Mouse (Mus musculus): ENCODE results near the gene Med21. TPM values are rescaled to one million over a fixed set of nuclear protein-coding genes. Genes with fewer than 3 reads are reported as not detected.

Gene Med21
- polyA plus RNA-seq, 1 experiment from 2014 or later: 125 TPM

- H3K4me1 ChIP-seq: no peaks in the 10 kb centered on the region
- H3K9ac ChIP-seq: no peak overlapping the region
- H3K4me3 ChIP-seq (replicated peaks): no peak overlapping the region
- H3K9me3 ChIP-seq: 0 out of 2 replicates have a peak, but pooled peaks cover 3% of the 10 kb centered on the region
- ATAC-seq (ENCODE audit: low FRiP score): no peak
- WGBS: 58% methylated on average over 5 of the region's 5 CpGs
- no peaks in the 10 kb centered on the region for H3K27me3 ChIP-seq
- no peak overlapping the region for H3K27ac ChIP-seq
- no peaks in the 10 kb centered on the region for H3K36me3 ChIP-seq (replicated peaks)
- no peak overlapping the region for H3K4me2 ChIP-seq
Measured at GRCm38 (mm10) chr6:146672106-146672505, 29.8 kb downstream of the Med21 start.

- no peak overlapping the region for H3K27ac ChIP-seq
- ATAC-seq (ENCODE audit: low FRiP score): no peak
- H3K4me1 ChIP-seq: no peaks in the 10 kb centered on the region
- H3K36me3 ChIP-seq (replicated peaks): no peaks in the 10 kb centered on the region
- H3K9me3 ChIP-seq: 0 out of 2 replicates have a peak, but pooled peaks cover 3% of the 10 kb centered on the region
- H3K9ac ChIP-seq: no peak overlapping the region
- no peak overlapping the region for H3K4me3 ChIP-seq (replicated peaks)
- 81% methylated on average over 4 of the region's 4 CpGs for WGBS
- H3K4me2 ChIP-seq: no peak overlapping the region
- no peaks in the 10 kb centered on the region for H3K27me3 ChIP-seq
Measured at GRCm38 (mm10) chr6:146673696-146674095, 31.3 kb downstream of the Med21 start.

- Histone ChIP-seq H3K9ac (no peak overlapping the region), H3K27ac (no peak overlapping the region), H3K4me1 (no peaks in the 10 kb centered on the region), H3K9me3 (0 out of 2 replicates have a peak, but pooled peaks cover 3% of the 10 kb centered on the region), H3K4me3 (replicated peaks) (no peak overlapping the region), H3K4me2 (no peak overlapping the region), H3K27me3 (no peaks in the 10 kb centered on the region), H3K36me3 (replicated peaks) (no peaks in the 10 kb centered on the region)
- 82% methylated on average over 8 of the region's 8 CpGs for WGBS
- no peak for ATAC-seq (ENCODE audit: low FRiP score)
Measured at GRCm38 (mm10) chr6:146674420-146674819, 32.1 kb downstream of the Med21 start.

GRCm38 (mm10) chr6:146674881-146675536, 32.7 kb downstream of the Med21 start:
- no peaks in the 10 kb centered on the region for H3K4me1 ChIP-seq
- H3K36me3 ChIP-seq (replicated peaks): no peaks in the 10 kb centered on the region
- WGBS: 82% methylated on average over 4 of the region's 4 CpGs
- no peak overlapping the region for H3K4me3 ChIP-seq (replicated peaks)
- no peak overlapping the region for H3K27ac ChIP-seq
- no peaks in the 10 kb centered on the region for H3K27me3 ChIP-seq
- 0 out of 2 replicates have a peak, but pooled peaks cover 3% of the 10 kb centered on the region for H3K9me3 ChIP-seq
- ATAC-seq (ENCODE audit: low FRiP score): no peak
- H3K4me2 ChIP-seq: no peak overlapping the region
- no peak overlapping the region for H3K9ac ChIP-seq

GRCm38 (mm10) chr6:146676904-146677303, 34.6 kb downstream of the Med21 start:
- Histone ChIP-seq H3K4me3 (replicated peaks) (no peak overlapping the region), H3K4me2 (no peak overlapping the region), H3K36me3 (replicated peaks) (no peaks in the 10 kb centered on the region), H3K9me3 (no peaks in the 10 kb centered on the region), H3K27me3 (no peaks in the 10 kb centered on the region), H3K4me1 (no peaks in the 10 kb centered on the region), H3K9ac (no peak overlapping the region), H3K27ac (no peak overlapping the region)
- 81% methylated on average over 10 of the region's 10 CpGs for WGBS
- ATAC-seq (ENCODE audit: low FRiP score): no peak

- no peak for ATAC-seq (ENCODE audit: low FRiP score)
- 84% methylated on average over 10 of the region's 10 CpGs for WGBS
- no peak overlapping the region for H3K4me3 ChIP-seq (replicated peaks)
- no peak overlapping the region for H3K27ac ChIP-seq
- no peaks in the 10 kb centered on the region for H3K36me3 ChIP-seq (replicated peaks)
- no peaks in the 10 kb centered on the region for H3K27me3 ChIP-seq
- no peaks in the 10 kb centered on the region for H3K9me3 ChIP-seq
- H3K4me1 ChIP-seq: no peaks in the 10 kb centered on the region
- H3K9ac ChIP-seq: no peak overlapping the region
- H3K4me2 ChIP-seq: no peak overlapping the region
Measured at GRCm38 (mm10) chr6:146678136-146679070, 36.1 kb downstream of the Med21 start.

GRCm38 (mm10) chr6:146683881-146684280, 41.5 kb downstream of the Med21 start:
- 73% methylated on average over 4 of the region's 4 CpGs for WGBS
- Histone ChIP-seq H3K4me1 (no peaks in the 10 kb centered on the region), H3K4me2 (no peak overlapping the region), H3K9me3 (no peaks in the 10 kb centered on the region), H3K27ac (no peak overlapping the region), H3K9ac (no peak overlapping the region), H3K27me3 (no peaks in the 10 kb centered on the region), H3K4me3 (replicated peaks) (no peak overlapping the region), H3K36me3 (replicated peaks) (no peaks in the 10 kb centered on the region)
- ATAC-seq (ENCODE audit: low FRiP score): no peak

GRCm38 (mm10) chr6:146685781-146686308, 43.5 kb downstream of the Med21 start:
- H3K9me3 ChIP-seq: no peaks in the 10 kb centered on the region
- H3K9ac ChIP-seq: no peak overlapping the region
- no peaks in the 10 kb centered on the region for H3K4me1 ChIP-seq
- H3K4me3 ChIP-seq (replicated peaks): no peak overlapping the region
- no peaks in the 10 kb centered on the region for H3K36me3 ChIP-seq (replicated peaks)
- ATAC-seq (ENCODE audit: low FRiP score): no peak
- no peaks in the 10 kb centered on the region for H3K27me3 ChIP-seq
- no peak overlapping the region for H3K27ac ChIP-seq
- WGBS: 75% methylated on average over 17 of the region's 17 CpGs
- H3K4me2 ChIP-seq: no peak overlapping the region

- ATAC-seq (ENCODE audit: low FRiP score): no peak
- Histone ChIP-seq H3K4me2 (no peak overlapping the region), H3K27me3 (no peaks in the 10 kb centered on the region), H3K4me1 (no peaks in the 10 kb centered on the region), H3K9me3 (no peaks in the 10 kb centered on the region), H3K27ac (no peak overlapping the region), H3K36me3 (replicated peaks) (no peaks in the 10 kb centered on the region), H3K4me3 (replicated peaks) (no peak overlapping the region), H3K9ac (no peak overlapping the region)
- WGBS: 84% methylated on average over 5 of the region's 5 CpGs
Measured at GRCm38 (mm10) chr6:146686463-146687196, 44.3 kb downstream of the Med21 start.

GRCm38 (mm10) chr6:146688010-146688409, 45.7 kb downstream of the Med21 start:
- Histone ChIP-seq H3K4me3 (replicated peaks) (no peak overlapping the region), H3K27me3 (no peaks in the 10 kb centered on the region), H3K4me1 (no peaks in the 10 kb centered on the region), H3K9ac (no peak overlapping the region), H3K4me2 (no peak overlapping the region), H3K9me3 (no peaks in the 10 kb centered on the region), H3K27ac (no peak overlapping the region), H3K36me3 (replicated peaks) (no peaks in the 10 kb centered on the region)
- whole genome bisulfite sequencing: 89% methylated on average over 7 of the region's 7 CpGs
- ATAC-seq (ENCODE audit: low FRiP score): no peak

GRCm38 (mm10) chr6:146688861-146689260, 46.5 kb downstream of the Med21 start:
- H3K4me2 ChIP-seq: no peak overlapping the region
- no peaks in the 10 kb centered on the region for H3K9me3 ChIP-seq
- H3K27ac ChIP-seq: no peak overlapping the region
- WGBS: 76% methylated on average over 5 of the region's 5 CpGs
- H3K27me3 ChIP-seq: no peaks in the 10 kb centered on the region
- no peaks in the 10 kb centered on the region for H3K4me1 ChIP-seq
- ATAC-seq (ENCODE audit: low FRiP score): no peak
- H3K36me3 ChIP-seq (replicated peaks): no peaks in the 10 kb centered on the region
- H3K9ac ChIP-seq: no peak overlapping the region
- no peak overlapping the region for H3K4me3 ChIP-seq (replicated peaks)

- no peak for ATAC-seq (ENCODE audit: low FRiP score)
- Histone ChIP-seq H3K36me3 (replicated peaks) (no peaks in the 10 kb centered on the region), H3K4me1 (no peaks in the 10 kb centered on the region), H3K9ac (no peak overlapping the region), H3K4me2 (no peak overlapping the region), H3K4me3 (replicated peaks) (no peak overlapping the region), H3K27me3 (no peaks in the 10 kb centered on the region), H3K9me3 (no peaks in the 10 kb centered on the region), H3K27ac (no peak overlapping the region)
- WGBS: 56% methylated on average over 5 of the region's 5 CpGs
Measured at GRCm38 (mm10) chr6:146697767-146698166, 55.4 kb downstream of the Med21 start.
